Mouse (Mus musculus): Measurements from ENCODE around the gene Phb2. TPM values are rescaled to one million over a fixed set of nuclear protein-coding genes. Genes with fewer than 3 reads are reported as not detected.

Gene Phb2
- polyA plus RNA-seq, 1 experiment from 2014 or later, result 327 TPM

DNA sequence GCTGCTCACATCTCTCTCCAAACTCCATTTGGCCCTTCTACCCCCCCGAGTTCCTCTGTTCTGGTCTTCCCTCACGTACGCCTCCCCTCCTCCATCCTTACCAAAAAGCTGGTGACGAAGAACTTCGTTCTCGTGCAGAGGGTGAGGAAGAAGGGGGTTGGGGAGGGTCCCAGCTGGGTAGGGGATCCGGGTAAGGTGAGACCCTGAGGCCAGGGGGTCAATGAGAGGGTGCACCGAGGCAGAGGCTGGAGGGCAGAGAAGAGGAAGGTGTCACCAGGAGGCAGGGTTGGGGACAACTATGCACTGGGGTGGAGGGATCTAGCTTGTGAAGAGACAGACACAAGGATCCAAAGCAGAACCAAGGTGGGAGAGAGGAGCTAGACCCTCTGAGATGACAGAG is 31.5 kb downstream of the Phb2 start:
- 80% methylated on average over 8 of the region's 8 CpGs for WGBS
- peaks cover 49% of the 10 kb centered on the region for H3K36me3 ChIP-seq
- peaks cover 40% of the 10 kb centered on the region for H3K4me1 ChIP-seq
- H3K9ac ChIP-seq, result no peak overlapping the region
- no peak overlapping the region for H3K4me2 ChIP-seq
- H3K4me3 ChIP-seq, result no peak overlapping the region
- H3K9me3 ChIP-seq, result no peaks in the 10 kb centered on the region
- ATAC-seq (ENCODE audit: borderline replicate concordance, extremely low read depth, low FRiP score, low TSS enrichment), result no peak
- H3K27me3 ChIP-seq, result no peaks in the 10 kb centered on the region
- no peak overlapping the region for H3K27ac ChIP-seq

DNA sequence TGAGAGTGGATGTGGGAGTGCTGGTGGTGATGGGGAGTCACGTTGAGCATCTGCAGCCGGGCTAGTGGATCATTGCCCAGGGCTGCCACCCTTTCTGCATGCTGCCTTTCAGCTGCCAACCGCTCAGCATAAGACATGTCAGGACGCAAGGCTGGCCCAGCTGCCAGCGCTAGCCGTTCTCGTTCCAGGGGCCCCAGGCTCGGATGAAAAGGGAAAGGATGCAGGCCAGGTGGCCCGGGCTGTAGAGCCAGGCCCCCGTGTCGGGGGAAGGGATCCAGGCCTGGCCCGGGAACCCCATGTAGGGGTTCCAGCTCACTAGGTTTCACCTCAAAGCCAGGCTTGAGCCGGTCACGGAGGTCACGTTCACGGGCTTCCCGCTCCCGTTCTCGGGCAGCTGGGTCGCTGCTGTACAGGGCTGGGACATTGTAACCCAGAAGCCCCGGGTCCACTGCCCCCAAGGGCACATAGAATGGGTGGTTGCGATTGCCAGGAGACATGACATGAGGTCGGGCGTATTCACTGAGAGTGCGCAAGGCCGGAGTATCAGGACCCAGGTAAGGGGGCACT is 32.7 kb downstream of the Phb2 start:
- no peaks in the 10 kb centered on the region for H3K9me3 ChIP-seq
- no peak overlapping the region for H3K9ac ChIP-seq
- no peaks in the 10 kb centered on the region for H3K27me3 ChIP-seq
- peak overlapping the region; percentile 46 for H3K4me3 ChIP-seq
- H3K36me3 ChIP-seq, result peaks cover 59% of the 10 kb centered on the region
- H3K4me2 ChIP-seq, result peak overlapping the region; percentile 93
- 72% methylated on average over 26 of the region's 26 CpGs for WGBS
- no peak for ATAC-seq (ENCODE audit: borderline replicate concordance, extremely low read depth, low FRiP score, low TSS enrichment)
- H3K4me1 ChIP-seq, result peaks cover 28% of the 10 kb centered on the region
- H3K27ac ChIP-seq, result peak overlapping the region; percentile 54

DNA sequence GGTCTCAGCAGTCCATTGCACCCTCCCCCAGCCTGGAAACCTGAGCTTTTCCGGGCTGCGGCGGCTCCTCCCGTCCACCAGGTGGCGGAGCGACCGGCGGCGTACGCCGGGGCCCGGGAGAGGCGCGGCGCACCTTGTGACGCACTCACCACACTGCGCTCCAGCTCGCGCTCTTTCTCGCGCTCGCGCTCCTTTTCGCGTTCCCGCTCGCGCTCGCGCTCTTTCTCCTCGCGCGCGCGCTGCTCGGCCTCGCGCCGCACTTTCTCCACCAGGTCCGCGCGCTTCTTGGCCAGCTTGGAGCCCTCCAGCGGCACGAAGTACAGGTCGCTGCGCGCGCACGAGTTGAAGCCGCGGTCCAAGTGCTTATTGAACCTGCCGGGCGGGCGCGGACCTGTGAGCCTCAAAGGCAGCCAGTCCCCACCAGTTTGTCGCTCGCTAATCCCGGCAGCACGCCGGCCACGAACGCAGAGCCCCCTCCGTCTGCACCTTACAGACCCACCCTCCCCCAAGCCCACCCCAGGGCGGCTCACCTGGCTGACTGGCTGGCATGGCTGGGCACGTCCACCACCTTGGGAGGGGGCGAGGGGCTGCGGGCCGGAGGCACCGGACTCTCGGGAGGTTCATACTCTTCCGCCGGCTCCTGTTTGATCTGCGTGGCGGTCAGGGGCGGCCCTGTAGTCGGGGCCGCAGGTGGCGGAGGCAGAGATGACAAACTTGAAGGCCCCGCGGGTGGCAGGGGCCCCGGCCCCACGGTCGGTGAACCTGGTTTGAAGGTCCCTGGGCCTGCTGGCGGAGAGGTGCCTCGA is 33.6 kb downstream of the Phb2 start:
- Histone ChIP-seq H3K4me2 (peak overlapping the region; percentile 93), H3K9ac (peak overlapping the region; percentile 76), H3K9me3 (no peaks in the 10 kb centered on the region), H3K4me1 (peaks cover 24% of the 10 kb centered on the region), H3K27ac (peak overlapping the region; percentile 86), H3K27me3 (no peaks in the 10 kb centered on the region), H3K4me3 (peak overlapping the region; percentile 46), H3K36me3 (peaks cover 59% of the 10 kb centered on the region)
- WGBS, result 2% methylated on average over 85 of the region's 85 CpGs
- ATAC-seq (ENCODE audit: borderline replicate concordance, extremely low read depth, low FRiP score, low TSS enrichment), result peak; percentile 74

DNA sequence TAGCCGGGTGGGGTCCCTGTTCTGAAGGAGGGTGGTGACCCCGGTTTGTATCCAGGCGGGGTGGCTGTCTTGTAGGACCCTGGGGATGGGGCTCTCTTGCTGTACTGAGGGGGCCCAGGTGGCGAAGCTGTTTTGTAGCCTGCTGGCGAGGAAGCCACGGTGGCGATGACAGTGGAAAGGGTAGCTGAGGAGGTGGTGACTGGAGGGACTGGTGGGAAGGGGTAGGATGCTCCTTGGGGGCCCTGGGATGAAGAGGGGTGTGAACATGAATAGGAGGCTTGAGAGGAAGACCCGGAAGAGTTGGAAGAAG is 34.1 kb downstream of the Phb2 start:
- WGBS, result 24% methylated on average over 8 of the region's 8 CpGs
- Histone ChIP-seq H3K27me3 (no peaks in the 10 kb centered on the region), H3K27ac (peak overlapping the region; percentile 86), H3K4me3 (peak overlapping the region; percentile 46), H3K4me2 (peak overlapping the region; percentile 93), H3K36me3 (peaks cover 59% of the 10 kb centered on the region), H3K4me1 (peaks cover 24% of the 10 kb centered on the region), H3K9ac (peak overlapping the region; percentile 76), H3K9me3 (no peaks in the 10 kb centered on the region)
- no peak for ATAC-seq (ENCODE audit: borderline replicate concordance, extremely low read depth, low FRiP score, low TSS enrichment)

- Histone ChIP-seq H3K36me3 (peaks cover 59% of the 10 kb centered on the region), H3K9ac (peak overlapping the region; percentile 76; the same call in 1 of the 2 replicates), H3K4me3 (peak overlapping the region; percentile 46; the same call in 1 of the 2 replicates), H3K9me3 (no peaks in the 10 kb centered on the region), H3K27ac (no peak overlapping the region), H3K4me2 (peak overlapping the region; percentile 93), H3K4me1 (peaks cover 19% of the 10 kb centered on the region), H3K27me3 (no peaks in the 10 kb centered on the region)
- WGBS, result 80% methylated on average over 7 of the region's 7 CpGs
- no peak for ATAC-seq (ENCODE audit: borderline replicate concordance, extremely low read depth, low FRiP score, low TSS enrichment)
Measured at GRCm38 (mm10) chr6:124746654-124747632, 34.8 kb downstream of the Phb2 start.

- Histone ChIP-seq H3K36me3 (peaks cover 37% of the 10 kb centered on the region), H3K4me2 (no peak overlapping the region), H3K27me3 (no peaks in the 10 kb centered on the region), H3K9ac (no peak overlapping the region), H3K4me1 (peaks cover 36% of the 10 kb centered on the region), H3K27ac (no peak overlapping the region), H3K9me3 (no peaks in the 10 kb centered on the region), H3K4me3 (no peak overlapping the region)
- 82% methylated on average over 8 of the region's 8 CpGs for WGBS
- no peak for ATAC-seq (ENCODE audit: borderline replicate concordance, extremely low read depth, low FRiP score, low TSS enrichment)
Measured at GRCm38 (mm10) chr6:124750405-124750804, 38.3 kb downstream of the Phb2 start.

GRCm38 (mm10) chr6:124753861-124754260 is 41.7 kb downstream of the Phb2 start:
- H3K36me3 ChIP-seq, result peaks cover 12% of the 10 kb centered on the region; the same call in 1 of the 2 replicates
- H3K27ac ChIP-seq, result no peak overlapping the region
- no peaks in the 10 kb centered on the region for H3K9me3 ChIP-seq
- H3K9ac ChIP-seq, result no peak overlapping the region
- H3K4me2 ChIP-seq, result no peak overlapping the region
- 78% methylated on average over 2 of the region's 2 CpGs for WGBS
- no peak overlapping the region for H3K4me3 ChIP-seq
- no peak for ATAC-seq (ENCODE audit: borderline replicate concordance, extremely low read depth, low FRiP score, low TSS enrichment)
- no peaks in the 10 kb centered on the region for H3K27me3 ChIP-seq
- peaks cover 41% of the 10 kb centered on the region for H3K4me1 ChIP-seq

DNA sequence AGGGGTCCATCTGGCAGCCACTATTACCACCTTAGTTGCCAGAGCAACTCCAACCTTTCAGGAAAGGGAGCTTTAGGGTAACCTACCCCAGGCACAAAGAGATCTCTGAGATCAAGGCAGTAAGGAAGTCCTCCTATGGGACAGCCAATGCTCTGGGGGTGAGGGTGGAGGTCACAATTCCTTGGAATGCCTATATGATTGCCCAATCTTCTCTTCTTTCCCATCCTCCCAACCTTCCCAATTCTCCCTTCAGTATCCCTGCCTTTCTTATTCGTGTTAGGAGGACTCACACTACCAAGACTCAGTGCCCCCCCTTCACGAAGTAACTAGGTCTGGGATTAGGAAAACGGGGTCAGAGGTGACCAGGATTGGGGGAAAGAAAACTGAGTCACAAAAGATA is 43.2 kb downstream of the Phb2 start:
- 2% methylated on average over 3 of the region's 3 CpGs for WGBS
- H3K36me3 ChIP-seq, result 0 out of 2 replicates have a peak, but pooled peaks cover 4% of the 10 kb centered on the region
- ATAC-seq (ENCODE audit: borderline replicate concordance, extremely low read depth, low FRiP score, low TSS enrichment), result no peak
- H3K27me3 ChIP-seq, result no peaks in the 10 kb centered on the region
- peak overlapping the region; percentile 99 for H3K27ac ChIP-seq
- H3K4me1 ChIP-seq, result peaks cover 49% of the 10 kb centered on the region
- H3K9ac ChIP-seq, result peak overlapping the region; percentile 92
- H3K4me3 ChIP-seq, result peak overlapping the region; percentile 86
- peak overlapping the region; percentile 79 for H3K4me2 ChIP-seq
- H3K9me3 ChIP-seq, result no peaks in the 10 kb centered on the region

GRCm38 (mm10) chr6:124755831-124756595 is 43.9 kb downstream of the Phb2 start, which contains the start of the genes Gm45234 and Atn1:
Gene Gm45234 (minus strand): TSS chr6:124756021.
Gene Atn1 (minus strand): TSS chr6:124756524.
- Histone ChIP-seq H3K27ac (peak within 1 kb of the TSS; percentile 99), H3K36me3 (0 out of 2 replicates have a peak, but pooled peaks cover 4% of the 10 kb centered on the region), H3K9me3 (no peaks in the 10 kb centered on the region), H3K4me1 (peaks cover 49% of the 10 kb centered on the region), H3K27me3 (no peaks in the 10 kb centered on the region), H3K4me3 (peak within 1 kb of the TSS; percentile 86), H3K9ac (peak within 1 kb of the TSS; percentile 92), H3K4me2 (peak within 1 kb of the TSS; percentile 79)
- under 1% methylated on average over 50 of the region's 100 CpGs for WGBS
- peak; percentile 72 for ATAC-seq (ENCODE audit: borderline replicate concordance, extremely low read depth, low FRiP score, low TSS enrichment)

- Histone ChIP-seq H3K27ac (peak overlapping the region; percentile 99), H3K27me3 (no peaks in the 10 kb centered on the region), H3K4me1 (peaks cover 49% of the 10 kb centered on the region), H3K9me3 (no peaks in the 10 kb centered on the region), H3K9ac (peak overlapping the region; percentile 92), H3K36me3 (0 out of 2 replicates have a peak, but pooled peaks cover 4% of the 10 kb centered on the region), H3K4me2 (peak overlapping the region; percentile 79), H3K4me3 (peak overlapping the region; percentile 86)
- 2% methylated on average over 44 of the region's 54 CpGs for WGBS
- peak; percentile 79 for ATAC-seq (ENCODE audit: borderline replicate concordance, extremely low read depth, low FRiP score, low TSS enrichment)
Measured at GRCm38 (mm10) chr6:124756652-124757350, 44.7 kb downstream of the Phb2 start.

All from lung, embryonic 15.5 days (tissue).